Mouse (Mus musculus) liver, embryonic 15.5 days (tissue): ENCODE measurements around the gene Gm6034. TPM values are rescaled to one million over a fixed set of nuclear protein-coding genes. Genes with fewer than 3 reads are reported as not detected.
"Not testable (repeated sequence)": the region's sequence is repeated elsewhere in the genome, so short reads cannot be mapped to it uniquely, and the experiment has no call there.

ENCODE experiments used
- ATAC-seq: fragments of 200-750 bp; cut with Nextera tagmentation; 2 replicates; pipeline ENCODE4 v1.8.0; 2017; ENCODE audit warnings: moderate number of reproducible peaks, mild to moderate bottlenecking, moderate library complexity; ENCODE audit not compliant: insufficient read depth
- H3K27ac ChIP-seq: fragments of 300-500 bp; sonication (generic); replicated peaks from 2 replicates; pipeline ENCODE4 v1.5.1; 2015; ENCODE audit warnings: mild to moderate bottlenecking, inconsistent platforms
- H3K27me3 ChIP-seq: fragments of 300-500 bp; sonication (generic); 2 replicates; pipeline ENCODE4 v1.6.1; 2015; ENCODE audit warnings: mild to moderate bottlenecking, inconsistent platforms
- H3K36me3 ChIP-seq: fragments of 300-500 bp; sonication (generic); replicated peaks from 2 replicates; pipeline ENCODE4 v1.6.1; 2015; ENCODE audit warnings: moderate library complexity, mild to moderate bottlenecking, inconsistent platforms
- H3K4me1 ChIP-seq: fragments of 300-500 bp; sonication (generic); replicated peaks from 2 replicates; pipeline ENCODE4 v1.6.1; 2015; ENCODE audit warnings: inconsistent platforms
- H3K4me2 ChIP-seq: fragments of 300-500 bp; sonication (generic); 2 replicates; pipeline ENCODE4 v1.6.1; 2015; ENCODE audit warnings: moderate library complexity, mild to moderate bottlenecking, inconsistent platforms
- H3K4me3 ChIP-seq: fragments of 300-500 bp; sonication (generic); replicated peaks from 2 replicates; pipeline ENCODE4 v1.5.1; 2015; ENCODE audit warnings: mild to moderate bottlenecking, inconsistent platforms
- H3K9ac ChIP-seq: fragments of 300-500 bp; sonication (generic); 2 replicates; pipeline ENCODE4 v1.6.1; 2015; ENCODE audit warnings: moderate library complexity, mild to moderate bottlenecking, inconsistent platforms
- H3K9me3 ChIP-seq: fragments of 300-500 bp; sonication (generic); replicated peaks from 2 replicates; pipeline ENCODE4 v1.6.1; 2016; ENCODE audit warnings: inconsistent platforms
- WGBS: fragments of 180-500 bp; shearing (Covaris S2); methylation state at CpG from one replicate; pipeline ENCODE4 v1.1.7; 2015; ENCODE audit warnings: mixed read lengths; ENCODE audit not compliant: insufficient replicate concordance; 5-methylcytosine and 5-hydroxymethylcytosine counted together
- polyA plus RNA-seq: library from polyadenylated mRNA; unstranded; fragments of >200 nt; fragmentation: Nextera tagmentation; extraction: Ambion mirVana; gene quantifications from 2 replicates; pipeline ENCODE4 v1.2.1, GENCODE M21; 2015

Gm6034 gene
- polyA plus RNA-seq, 1 experiment from 2014 or later: not detected

GRCm38 (mm10) chr17:36023710-36024654, 18.8 kb upstream of the Gm6034 start:
- Histone ChIP-seq H3K9ac (no peak overlapping the region), H3K9me3 (no peaks in the 10 kb centered on the region), H3K27ac (peak overlapping the region; percentile 56), H3K4me2 (peak overlapping the region; percentile 48), H3K4me3 (peak overlapping the region; percentile 4; the same call in 1 of the 2 replicates), H3K27me3 (no peaks in the 10 kb centered on the region), H3K36me3 (no peaks in the 10 kb centered on the region), H3K4me1 (peaks cover 66% of the 10 kb centered on the region)
- WGBS: 51% methylated on average over 9 of the region's 9 CpGs
- no peak for ATAC-seq

DNA sequence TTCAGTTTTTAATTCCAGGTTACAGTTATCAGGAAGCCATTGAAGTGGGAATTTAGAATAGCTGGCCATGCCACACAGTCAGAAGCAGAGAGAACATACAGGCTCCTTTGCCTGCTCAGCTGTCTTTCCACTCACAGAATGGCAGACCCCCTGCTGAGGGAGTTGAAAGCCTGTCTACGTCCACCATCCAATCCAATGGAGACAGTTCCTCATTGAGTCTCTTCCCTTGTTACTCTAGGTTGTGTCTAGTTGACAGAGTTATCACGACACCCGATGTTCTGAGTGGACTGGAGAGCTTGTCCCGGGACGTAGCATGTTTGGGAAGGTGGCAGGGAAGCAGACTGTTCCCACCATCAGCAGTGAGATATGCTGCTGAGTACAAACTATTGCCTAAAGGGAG, 17.6 kb upstream of the Gm6034 start:
- H3K27ac ChIP-seq: no peak overlapping the region
- no peak for ATAC-seq
- H3K36me3 ChIP-seq: no peaks in the 10 kb centered on the region
- peaks cover 64% of the 10 kb centered on the region for H3K4me1 ChIP-seq
- no peak overlapping the region for H3K9ac ChIP-seq
- no peak overlapping the region for H3K4me3 ChIP-seq
- no peak overlapping the region for H3K4me2 ChIP-seq
- WGBS: 64% methylated on average over 5 of the region's 5 CpGs
- H3K9me3 ChIP-seq: no peaks in the 10 kb centered on the region
- H3K27me3 ChIP-seq: no peaks in the 10 kb centered on the region

DNA sequence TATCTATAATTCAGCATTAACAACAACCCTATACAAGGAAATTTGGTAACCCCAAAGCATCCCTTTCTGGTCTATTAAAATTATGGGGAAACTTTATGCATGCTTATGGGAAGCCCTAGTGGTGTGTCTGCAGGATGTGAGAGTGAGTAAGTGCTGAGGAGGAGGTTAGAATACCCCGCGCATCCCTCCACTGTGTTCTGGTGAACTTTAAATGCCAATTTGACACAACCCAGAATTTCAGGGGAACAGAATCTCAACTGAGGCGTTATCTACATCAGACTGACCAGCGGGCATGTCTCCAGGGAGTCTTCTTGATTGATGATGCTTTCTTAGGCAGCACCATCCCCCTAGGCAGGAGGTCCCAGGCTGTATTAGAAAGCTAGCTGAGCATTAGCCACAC, 16.9 kb upstream of the Gm6034 start:
- no peaks in the 10 kb centered on the region for H3K36me3 ChIP-seq
- no peaks in the 10 kb centered on the region for H3K9me3 ChIP-seq
- H3K4me2 ChIP-seq: no peak overlapping the region
- H3K4me3 ChIP-seq: no peak overlapping the region
- H3K27me3 ChIP-seq: no peaks in the 10 kb centered on the region
- ATAC-seq: no peak
- H3K4me1 ChIP-seq: peaks cover 67% of the 10 kb centered on the region
- no peak overlapping the region for H3K27ac ChIP-seq
- whole genome bisulfite sequencing: 75% methylated on average over 4 of the region's 4 CpGs
- no peak overlapping the region for H3K9ac ChIP-seq

GRCm38 (mm10) chr17:36027663-36028062, 15.1 kb upstream of the Gm6034 start:
- Histone ChIP-seq H3K9me3 (no peaks in the 10 kb centered on the region), H3K4me3 (no peak overlapping the region), H3K4me1 (peaks cover 61% of the 10 kb centered on the region), H3K27me3 (no peaks in the 10 kb centered on the region; the same call in 1 of the 2 replicates), H3K36me3 (no peaks in the 10 kb centered on the region), H3K27ac (no peak overlapping the region), H3K9ac (no peak overlapping the region), H3K4me2 (no peak overlapping the region)
- 79% methylated on average over 4 of the region's 4 CpGs for WGBS
- no peak for ATAC-seq

- no peaks in the 10 kb centered on the region; the same call in 1 of the 2 replicates for H3K27me3 ChIP-seq
- 76% methylated on average over 7 of the region's 7 CpGs for WGBS
- ATAC-seq: no peak
- H3K4me1 ChIP-seq: peaks cover 49% of the 10 kb centered on the region
- no peak overlapping the region for H3K27ac ChIP-seq
- no peak overlapping the region for H3K9ac ChIP-seq
- H3K4me3 ChIP-seq: no peak overlapping the region
- H3K4me2 ChIP-seq: no peak overlapping the region
- H3K36me3 ChIP-seq: no peaks in the 10 kb centered on the region
- H3K9me3 ChIP-seq: no peaks in the 10 kb centered on the region
Observed at GRCm38 (mm10) chr17:36028879-36029619, 13.7 kb upstream of the Gm6034 start.

- peak overlapping the region; percentile 53 for H3K27ac ChIP-seq
- ATAC-seq: peak; percentile 23
- not testable (repeated sequence) for H3K4me3 ChIP-seq, H3K27me3 ChIP-seq, H3K9ac ChIP-seq, H3K9me3 ChIP-seq, H3K36me3 ChIP-seq
- peak overlapping the region; percentile 86 for H3K4me2 ChIP-seq
- H3K4me1 ChIP-seq: peaks cover 40% of the 10 kb centered on the region
- 67% methylated on average over 4 of the region's 4 CpGs for WGBS
Observed at GRCm38 (mm10) chr17:36030046-36030702, 12.6 kb upstream of the Gm6034 start.

DNA sequence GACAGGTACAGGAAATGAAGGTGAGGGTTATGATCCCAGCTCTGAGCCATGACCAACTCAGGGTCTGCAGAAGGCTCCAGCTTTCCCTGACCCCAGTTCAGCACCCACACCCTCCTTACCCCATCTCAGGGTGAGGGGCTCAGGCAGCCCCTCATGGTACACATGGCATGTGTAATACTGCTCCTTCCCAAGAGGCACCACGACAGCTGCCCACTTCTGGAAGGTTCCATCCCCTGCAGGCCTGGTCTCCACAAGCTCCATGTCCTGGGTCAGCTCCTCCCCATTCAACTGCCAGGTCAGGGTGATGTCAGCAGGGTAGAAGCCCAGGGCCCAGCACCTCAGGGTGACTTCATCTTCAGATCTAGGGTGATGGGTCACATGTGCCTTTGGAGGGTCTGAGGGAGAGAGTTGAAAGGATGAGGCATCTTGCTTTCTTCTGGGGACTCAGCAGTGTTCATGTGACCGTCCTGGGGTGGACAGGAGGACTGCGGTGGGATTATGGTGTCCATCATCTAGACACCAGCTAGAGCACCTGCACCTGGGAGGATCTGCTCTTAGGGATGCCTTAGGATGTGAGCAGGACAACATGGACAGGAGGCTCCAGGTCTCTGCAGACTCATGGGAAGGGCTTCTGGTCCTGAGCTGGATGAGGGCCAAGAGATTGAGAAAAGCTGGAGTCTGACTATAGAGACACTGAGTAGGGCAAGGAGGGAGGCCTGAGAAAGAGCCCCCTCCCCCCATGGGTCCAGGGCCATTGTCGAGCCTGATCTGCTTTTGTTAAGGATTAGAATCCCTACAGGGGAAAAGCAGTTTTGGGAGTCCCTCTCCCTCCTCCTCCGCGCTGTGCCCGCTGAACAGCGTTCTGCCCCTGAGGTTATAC, 11.8 kb upstream of the Gm6034 start:
- H3K4me1 ChIP-seq: peaks cover 36% of the 10 kb centered on the region
- peak overlapping the region; percentile 68 for H3K4me3 ChIP-seq
- H3K9me3 ChIP-seq, H3K36me3 ChIP-seq, ATAC-seq, H3K27me3 ChIP-seq: not testable (repeated sequence)
- H3K9ac ChIP-seq: peak overlapping the region; percentile 43
- WGBS: 69% methylated on average over 8 of the region's 8 CpGs
- H3K27ac ChIP-seq: peak overlapping the region; percentile 76
- peak overlapping the region; percentile 86 for H3K4me2 ChIP-seq

GRCm38 (mm10) chr17:36031583-36032331, 11.0 kb upstream of the Gm6034 start:
- H3K4me1 ChIP-seq: peaks cover 36% of the 10 kb centered on the region
- not testable (repeated sequence) for H3K9me3 ChIP-seq, H3K36me3 ChIP-seq, H3K27me3 ChIP-seq
- WGBS: 1% methylated on average over 40 of the region's 40 CpGs
- peak overlapping the region; percentile 76 for H3K27ac ChIP-seq
- ATAC-seq: peak; percentile 41
- H3K9ac ChIP-seq: peak overlapping the region; percentile 69
- H3K4me2 ChIP-seq: peak overlapping the region; percentile 86
- peak overlapping the region; percentile 68 for H3K4me3 ChIP-seq

DNA sequence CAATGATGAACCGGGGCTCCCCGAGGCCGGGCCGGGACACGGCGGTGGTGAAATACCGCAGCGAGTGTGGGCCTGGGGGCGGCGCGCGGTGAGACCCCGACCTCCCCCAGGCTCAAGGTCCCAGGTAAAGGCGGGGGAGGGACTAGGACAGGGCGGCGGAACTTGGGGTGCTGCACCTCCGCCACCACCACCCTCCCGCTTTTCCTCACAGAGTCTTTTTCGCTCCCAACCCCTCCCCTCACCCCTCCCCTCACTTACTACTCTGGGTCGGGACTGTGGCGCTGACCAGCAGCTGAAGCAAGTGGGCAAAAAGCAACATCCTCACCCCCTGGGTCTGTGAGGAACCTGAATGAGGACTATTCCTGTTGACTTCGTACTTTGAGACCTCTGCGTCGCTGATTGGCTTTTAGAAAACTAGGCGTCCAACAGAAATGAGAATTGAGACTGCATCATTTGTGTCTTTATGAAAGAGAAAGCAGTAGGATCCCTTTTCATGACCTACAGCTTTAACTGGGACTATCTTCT, 10.3 kb upstream of the Gm6034 start, which contains the start of gene H2-T23:
H2-T23 (minus strand) TSS at position 505 of the 525 bp plus-strand sequence.
- Histone ChIP-seq H3K9ac (peak within 1 kb of the TSS; percentile 69), H3K4me1 (peaks cover 36% of the 10 kb centered on the region), H3K4me2 (peak within 1 kb of the TSS; percentile 86), H3K27ac (peak within 1 kb of the TSS; percentile 76), H3K4me3 (peak within 1 kb of the TSS; percentile 68)
- not testable (repeated sequence) for H3K9me3 ChIP-seq, H3K27me3 ChIP-seq, H3K36me3 ChIP-seq
- ATAC-seq: peak; percentile 38
- WGBS: under 1% methylated on average over 24 of the region's 25 CpGs
